Mouse (Mus musculus) urinary bladder, postnatal 25 days (tissue): ENCODE results near the gene Tmem8.

ENCODE experiments used
- DNase-seq: peaks from one replicate; pipeline ENCODE4 v3.0.0; 2022; ENCODE audit warnings: low spot score

Gene Tmem8

GRCm38 (mm10) chr17:26142796-26143195 is 29.7 kb downstream of the Tmem8 start:
- DNase-seq = no peak

- DNase-seq = no peak
These were observed 30.3 kb downstream of the Tmem8 start for GRCm38 (mm10) chr17:26143386-26143785.

GRCm38 (mm10) chr17:26149056-26149455 is 36.0 kb downstream of the Tmem8 start:
- DNase-seq = no peak

GRCm38 (mm10) chr17:26151886-26152630 is 39.0 kb downstream of the Tmem8 start:
- DNase-seq = no peak

- no peak for DNase-seq
These were observed 49.6 kb downstream of the Tmem8 start for GRCm38 (mm10) chr17:26162736-26163135.

- no peak for DNase-seq
These were observed 54.9 kb downstream of the Tmem8 start for GRCm38 (mm10) chr17:26168039-26168438.
